Mouse (Mus musculus) liver, embryonic 14.5 days (tissue): ENCODE results near the gene Meox1.

Source experiments
- CTCF ChIP-seq: IDR thresholded peaks from 2 replicates; pipeline ENCODE4 v1.5.1; 2016; ENCODE audit warnings: antibody characterized with exemption, low read depth, control low read depth
- EP300 ChIP-seq: IDR thresholded peaks from 2 replicates; pipeline ENCODE4 v1.6.1; 2016; ENCODE audit warnings: antibody characterized with exemption, low read depth

DNA sequence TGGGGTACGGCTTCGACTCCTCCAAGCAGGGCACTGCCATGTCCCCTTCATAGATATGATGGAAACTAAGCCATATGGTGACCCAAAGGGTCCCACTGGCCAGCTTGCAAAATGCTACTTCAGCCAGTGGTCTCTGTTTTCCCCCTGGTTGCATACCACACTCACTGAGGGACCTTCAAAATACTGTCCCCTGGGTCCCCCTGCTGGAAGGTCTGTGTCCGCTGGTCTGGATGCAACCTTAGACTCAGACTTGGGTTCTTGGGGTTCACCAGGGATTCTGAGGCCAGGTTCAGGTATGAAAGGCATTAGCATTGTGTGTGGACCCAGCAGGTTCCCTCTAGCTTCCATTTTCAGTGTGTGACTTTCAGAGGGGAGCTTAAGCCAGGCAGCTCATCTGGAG, 22.6 kb upstream of the Meox1 start:
- TF ChIP-seq EP300: no peak
- peak; percentile 35; the same call in 1 of the 2 replicates for TF ChIP-seq CTCF
